Mouse (Mus musculus): ENCODE results near the gene Wwc1. TPM values are rescaled to one million over a fixed set of nuclear protein-coding genes. Genes with fewer than 3 reads are reported as not detected.
"Not testable (repeated sequence)": the region's sequence is repeated elsewhere in the genome, so short reads cannot be mapped to it uniquely, and the experiment has no call there.

Wwc1 gene
- total RNA-seq, 2 experiments from 2014 or later = 138 TPM

GRCm38 (mm10) chr11:35797751-35798494 is 182.4 kb downstream of the Wwc1 start:
- intact Hi-C loops (cut with DNase I) = no loop called here

GRCm38 (mm10) chr11:35792800-35793199 is 187.5 kb downstream of the Wwc1 start:
- DNase-seq (ENCODE audit: low spot score in 2 of 2); intact Hi-C loops (cut with DNase I): not testable (repeated sequence)

More at GRCm38 (mm10) chr11:35797751-35798494, 182.4 kb downstream of the Wwc1 start:
- DNase-seq (ENCODE audit: low spot score in 2 of 2) = peak; percentile 44 to 60

GRCm38 (mm10) chr11:35788443-35788842 is 191.9 kb downstream of the Wwc1 start:
- intact Hi-C loops (cut with DNase I) = no loop called here
- DNase-seq (ENCODE audit: low spot score in 2 of 2) = no peak

Other genes with a start within 250 kb of the Wwc1 start
- gene Pank3, start 211.0 kb downstream of the Wwc1 start, total RNA-seq (2021) = 10 to 100 TPM; 40.9 to 43.0 TPM
- gene Fbll1, start 181.6 kb downstream of the Wwc1 start, total RNA-seq (2021) = 10 to 100 TPM; 42.0 to 45.3 TPM
- gene Rars, start 146.0 kb downstream of the Wwc1 start, total RNA-seq (2021) = 10 to 100 TPM; 44.3 to 45.0 TPM